Mouse (Mus musculus) spleen, postnatal 14 days (tissue): ENCODE results near the gene Dnajb2.

Source experiments
- DNase-seq, 2 experiments: peaks; one replicate each; pipeline ENCODE4 v3.0.0; 2021 to 2022; ENCODE audit warnings: low spot score in 2 of 2

The Dnajb2 gene

GRCm38 (mm10) chr1:75251112-75251970, 15.1 kb downstream of the Dnajb2 start:
- DNase-seq = peak; percentile 82 to 88

GRCm38 (mm10) chr1:75252308-75252707, 16.1 kb downstream of the Dnajb2 start:
- DNase-seq = no peak

- DNase-seq = no peak
Observed at GRCm38 (mm10) chr1:75253029-75253428, 16.8 kb downstream of the Dnajb2 start.

GRCm38 (mm10) chr1:75253849-75254624, 17.8 kb downstream of the Dnajb2 start:
- DNase-seq = peak; percentile 77 to 89

GRCm38 (mm10) chr1:75254625-75255013, 18.4 kb downstream of the Dnajb2 start:
- DNase-seq = no peak

- no peak for DNase-seq
Observed at GRCm38 (mm10) chr1:75255516-75256046, 19.4 kb downstream of the Dnajb2 start.

GRCm38 (mm10) chr1:75261278-75261677, 25.1 kb downstream of the Dnajb2 start:
- no peak for DNase-seq

- no peak for DNase-seq
Observed at GRCm38 (mm10) chr1:75262969-75263951, 27.1 kb downstream of the Dnajb2 start.

GRCm38 (mm10) chr1:75264091-75264880, 28.1 kb downstream of the Dnajb2 start, which contains the start of gene Ptprn:
Ptprn (minus strand) TSS chr1:75264502.
- DNase-seq = no peak

GRCm38 (mm10) chr1:75277195-75278188, 41.3 kb downstream of the Dnajb2 start:
- no peak for DNase-seq

- no peak for DNase-seq
Observed at GRCm38 (mm10) chr1:75278228-75278627, 42.0 kb downstream of the Dnajb2 start, which contains the start of gene Resp18. Resp18 (minus strand) TSS chr1:75278415.

- no peak for DNase-seq
Observed at GRCm38 (mm10) chr1:75283017-75283416, 46.8 kb downstream of the Dnajb2 start.

- no peak for DNase-seq
Observed at GRCm38 (mm10) chr1:75284911-75285310, 48.7 kb downstream of the Dnajb2 start.

GRCm38 (mm10) chr1:75289376-75289775, 53.2 kb downstream of the Dnajb2 start:
- no peak for DNase-seq

GRCm38 (mm10) chr1:75289888-75290431, 53.8 kb downstream of the Dnajb2 start:
- DNase-seq = no peak

GRCm38 (mm10) chr1:75290582-75290981, 54.4 kb downstream of the Dnajb2 start:
- DNase-seq = no peak

GRCm38 (mm10) chr1:75291321-75291720, 55.1 kb downstream of the Dnajb2 start:
- DNase-seq = no peak

- DNase-seq = no peak
Observed at GRCm38 (mm10) chr1:75292476-75293330, 56.5 kb downstream of the Dnajb2 start.
